Mouse (Mus musculus): ENCODE measurements around the gene Tcte1.

The Tcte1 gene

GRCm38 (mm10) chr17:45523263-45523662 is at the start of gene Tcte1:
Gene Tcte1 (plus strand): TSS chr17:45523434.
- no peak for DNase-seq (ENCODE audit: extremely low read depth, insufficient read length, low spot score)

- DNase-seq (ENCODE audit: extremely low read depth, insufficient read length, low spot score) = no peak
Measured at GRCm38 (mm10) chr17:45473667-45474066, 49.6 kb upstream of the Tcte1 start.

DNA sequence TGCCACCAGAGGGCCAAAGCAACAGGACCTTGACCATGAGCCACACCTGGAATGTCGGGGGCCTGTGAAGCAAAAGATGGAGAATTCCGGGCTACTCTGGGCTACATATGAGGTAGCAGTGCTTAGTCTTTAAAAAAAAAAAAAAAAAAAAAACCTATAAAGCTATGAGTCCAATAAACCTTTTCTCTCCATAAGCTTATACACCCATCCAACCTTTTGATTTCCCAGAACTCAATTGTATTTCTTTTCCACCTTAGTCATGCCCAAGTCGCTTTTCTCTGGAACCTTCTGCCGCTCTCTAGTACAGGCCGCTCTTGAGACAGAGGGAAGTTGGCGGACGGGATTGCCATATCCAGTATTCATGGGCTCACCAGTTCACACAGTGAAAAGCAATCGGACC is 49.1 kb upstream of the Tcte1 start:
- no peak for DNase-seq (ENCODE audit: extremely low read depth, insufficient read length, low spot score)

DNA sequence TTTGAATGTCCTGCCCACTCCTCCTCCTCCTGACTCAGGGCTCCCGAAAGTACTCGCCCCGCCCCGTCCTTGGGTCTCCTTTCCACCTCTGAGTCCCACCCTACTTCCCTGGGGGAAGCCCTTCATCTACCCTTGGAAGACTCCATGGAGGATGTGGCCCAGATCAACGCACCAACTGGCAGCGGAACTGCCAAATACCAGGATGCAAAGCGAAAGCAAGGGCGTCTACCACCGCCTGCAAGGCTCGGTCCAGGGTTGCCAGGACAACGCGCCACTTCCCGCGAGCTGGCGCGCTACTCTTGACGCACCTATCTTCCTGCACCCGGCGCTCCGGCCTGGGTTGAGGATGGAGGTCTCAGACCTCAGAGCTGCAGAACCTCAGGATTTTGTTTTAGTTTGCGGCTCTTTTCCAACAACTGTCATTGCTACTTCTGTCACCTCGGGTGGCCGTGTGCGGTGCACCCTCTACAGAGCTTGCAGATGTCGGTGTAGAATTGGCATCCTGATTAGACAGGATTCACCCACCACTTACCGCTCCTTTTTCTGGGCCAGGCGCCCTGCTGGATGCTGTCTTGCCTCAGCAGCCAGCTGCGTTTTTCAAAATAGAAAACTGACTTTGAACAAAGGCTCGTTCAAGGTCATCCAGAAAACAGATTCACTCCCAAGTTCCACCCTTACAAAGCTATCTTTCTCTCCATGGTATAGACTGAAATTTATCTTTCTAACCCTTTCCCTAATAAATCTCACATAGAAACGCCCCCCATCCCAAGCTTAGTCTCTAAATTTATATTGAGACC is 48.4 kb upstream of the Tcte1 start, which contains the start of gene Spats1:
Gene Spats1 (minus strand): TSS at position 747 of the 797 bp plus-strand sequence.
- no peak for DNase-seq (ENCODE audit: extremely low read depth, insufficient read length, low spot score)

DNA sequence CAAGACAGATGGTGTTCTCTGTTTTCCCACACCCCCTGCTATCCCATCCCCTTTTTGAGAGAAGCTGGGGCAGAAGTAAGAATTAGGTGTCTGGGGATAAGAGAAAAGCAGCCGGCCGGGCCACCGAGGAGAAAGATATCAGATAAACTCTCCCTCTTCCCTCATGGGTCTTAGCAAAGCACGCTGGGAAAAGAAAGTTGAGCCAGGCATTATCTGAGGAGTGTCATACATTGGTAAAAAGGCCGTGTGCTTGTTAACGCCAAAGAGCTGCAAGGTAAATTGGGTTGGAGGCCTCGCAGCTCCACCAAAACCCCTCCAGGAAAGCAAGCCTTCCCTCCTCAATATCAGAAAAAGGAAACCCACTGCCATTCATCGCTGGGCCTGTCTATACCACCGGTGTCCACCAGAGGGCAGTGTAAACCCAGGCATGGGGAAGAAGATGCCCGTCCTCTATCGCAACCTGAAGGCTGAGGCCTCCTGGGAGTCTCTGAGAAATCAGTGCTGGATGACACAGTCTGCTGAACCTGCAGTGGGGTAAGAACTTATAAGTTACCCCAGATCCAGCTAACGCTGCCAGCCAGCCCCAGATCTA is 44.9 kb upstream of the Tcte1 start:
- peak; percentile 38 for DNase-seq (ENCODE audit: extremely low read depth, insufficient read length, low spot score)

DNA sequence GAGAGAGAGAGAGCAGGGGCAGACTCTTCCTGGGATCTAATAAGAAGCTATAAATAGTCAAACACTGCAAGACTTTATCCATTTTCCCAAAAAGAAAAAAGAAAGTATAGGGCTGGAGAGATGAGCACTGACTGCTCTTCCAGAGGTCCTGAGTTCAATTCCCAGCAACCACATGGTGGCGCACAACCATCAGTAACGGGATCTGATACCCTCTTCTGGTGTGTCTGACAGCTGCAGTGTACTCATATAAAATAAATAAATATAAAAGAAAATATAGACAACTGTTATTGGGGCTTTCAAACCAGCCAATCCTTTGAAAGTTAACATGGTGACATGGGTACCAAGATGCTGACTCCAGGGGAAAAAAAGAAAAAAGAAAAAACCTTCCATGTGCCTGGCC is 42.8 kb upstream of the Tcte1 start:
- DNase-seq (ENCODE audit: extremely low read depth, insufficient read length, low spot score) = no peak

DNA sequence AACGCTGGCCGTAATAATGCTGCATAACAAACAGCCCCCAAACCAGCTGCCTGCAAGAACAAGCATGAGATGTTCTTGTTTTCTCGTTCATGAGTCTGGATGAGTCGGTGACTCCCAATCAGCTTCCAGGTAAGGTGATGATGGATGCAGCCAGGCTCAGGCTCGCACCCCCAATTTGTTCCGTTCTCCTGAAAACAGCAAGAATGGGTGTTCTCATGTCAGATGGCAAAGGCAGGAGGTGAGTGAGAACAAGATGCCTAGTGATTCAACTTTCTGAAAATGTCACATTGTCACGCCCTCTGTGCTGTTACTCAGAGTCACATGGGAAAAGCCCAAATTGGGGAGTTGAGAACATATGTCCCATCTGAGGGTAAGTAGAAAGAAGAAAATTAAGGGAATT is 37.7 kb upstream of the Tcte1 start:
- no peak for DNase-seq (ENCODE audit: extremely low read depth, insufficient read length, low spot score)

GRCm38 (mm10) chr17:45487216-45487615 is 36.0 kb upstream of the Tcte1 start:
- no peak for DNase-seq (ENCODE audit: extremely low read depth, insufficient read length, low spot score)

- DNase-seq (ENCODE audit: extremely low read depth, insufficient read length, low spot score) = no peak
Measured at GRCm38 (mm10) chr17:45488321-45489254, 34.6 kb upstream of the Tcte1 start.

GRCm38 (mm10) chr17:45489736-45490135 is 33.5 kb upstream of the Tcte1 start:
- no peak for DNase-seq (ENCODE audit: extremely low read depth, insufficient read length, low spot score)

DNA sequence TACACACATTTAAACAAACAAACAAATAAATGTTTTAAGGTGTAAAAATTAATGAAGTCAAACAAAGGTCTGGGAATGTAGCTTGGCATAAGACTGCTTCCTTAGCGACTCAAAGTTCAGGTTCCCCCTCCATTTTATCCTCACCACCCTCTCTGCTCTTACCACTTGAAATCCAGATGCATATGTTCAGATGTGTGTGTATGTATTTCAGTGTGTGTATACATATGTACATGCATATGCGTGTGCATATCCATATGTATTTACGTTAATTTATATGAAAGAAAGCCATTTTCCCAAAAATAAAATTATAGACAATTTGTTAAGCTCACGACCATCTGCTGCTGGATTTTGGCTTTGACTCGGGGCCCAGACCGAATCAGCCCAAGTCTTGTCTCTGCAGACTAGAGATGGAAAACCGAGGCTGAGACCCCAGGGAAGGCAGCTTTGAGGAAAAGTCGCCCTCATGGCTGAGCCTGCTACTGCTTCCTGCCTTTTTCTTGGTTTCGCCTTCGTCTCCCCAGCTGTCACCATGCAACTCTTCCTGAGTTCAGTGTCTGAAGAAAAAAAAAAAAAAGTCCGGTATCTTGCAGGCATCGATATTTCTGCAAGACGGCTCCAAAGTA is 32.6 kb upstream of the Tcte1 start:
- no peak for DNase-seq (ENCODE audit: extremely low read depth, insufficient read length, low spot score)

GRCm38 (mm10) chr17:45495398-45495797 is 27.8 kb upstream of the Tcte1 start:
- no peak for DNase-seq (ENCODE audit: extremely low read depth, insufficient read length, low spot score)

DNA sequence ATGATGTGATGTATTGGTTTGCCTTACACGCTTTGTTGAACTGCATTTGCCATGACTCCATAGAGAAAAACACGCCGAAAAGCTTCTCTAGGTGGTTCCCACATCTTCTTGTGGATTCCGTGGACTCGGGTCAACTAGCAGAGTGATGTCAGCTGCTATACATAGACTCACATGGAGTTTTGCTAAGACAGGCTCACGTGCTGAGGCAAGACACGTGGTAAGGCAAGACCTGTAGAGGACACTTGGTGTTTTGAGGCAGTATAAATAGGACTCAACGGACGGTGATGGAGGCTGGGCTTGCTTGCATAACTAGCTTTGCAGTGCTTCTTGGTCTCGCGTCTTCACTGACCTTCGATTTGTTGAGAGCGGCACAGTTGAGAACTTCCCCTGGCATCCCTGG is 24.8 kb upstream of the Tcte1 start:
- no peak for DNase-seq (ENCODE audit: extremely low read depth, insufficient read length, low spot score)

DNA sequence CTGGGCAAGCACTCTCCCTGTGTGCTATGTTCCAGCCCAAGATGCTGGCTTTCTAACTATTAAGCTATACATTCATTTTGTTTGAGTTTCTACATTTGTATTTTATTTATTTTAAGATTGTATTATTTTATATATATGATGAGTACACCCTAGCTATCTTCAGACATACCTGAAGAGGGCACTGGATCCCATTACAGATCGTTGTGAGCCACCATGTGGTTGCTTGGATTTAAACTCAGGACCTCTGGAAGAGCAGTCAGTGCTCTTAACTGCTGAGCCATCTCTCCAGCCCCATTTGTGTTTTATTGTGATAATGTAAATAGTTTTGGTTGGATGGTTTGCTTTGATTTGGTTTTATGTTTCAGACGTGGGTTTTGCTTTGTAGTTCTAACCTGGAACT is 23.7 kb upstream of the Tcte1 start:
- DNase-seq (ENCODE audit: extremely low read depth, insufficient read length, low spot score) = no peak

DNA sequence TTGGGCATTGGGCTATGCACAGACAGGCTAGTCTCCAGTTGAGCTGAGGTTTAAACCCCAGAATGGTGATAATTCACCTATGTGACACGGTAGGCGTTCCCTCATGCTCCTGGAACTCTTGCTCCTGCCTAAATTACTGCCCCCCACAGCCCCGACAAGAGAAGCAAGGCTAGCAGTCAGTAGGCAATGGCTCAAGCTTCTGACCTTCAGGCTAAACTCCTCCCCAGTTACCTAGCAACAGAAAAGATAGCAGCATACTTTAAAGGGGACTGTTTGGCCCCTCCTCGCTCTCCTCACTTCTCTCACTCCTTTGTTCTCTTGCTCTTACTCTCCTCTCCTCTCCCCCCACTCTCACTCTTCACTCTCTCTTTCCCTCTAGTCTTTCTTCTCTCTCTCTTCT is 22.3 kb upstream of the Tcte1 start:
- DNase-seq (ENCODE audit: extremely low read depth, insufficient read length, low spot score) = no peak

- DNase-seq (ENCODE audit: extremely low read depth, insufficient read length, low spot score) = no peak
Measured at GRCm38 (mm10) chr17:45502324-45502723, 20.9 kb upstream of the Tcte1 start.

DNA sequence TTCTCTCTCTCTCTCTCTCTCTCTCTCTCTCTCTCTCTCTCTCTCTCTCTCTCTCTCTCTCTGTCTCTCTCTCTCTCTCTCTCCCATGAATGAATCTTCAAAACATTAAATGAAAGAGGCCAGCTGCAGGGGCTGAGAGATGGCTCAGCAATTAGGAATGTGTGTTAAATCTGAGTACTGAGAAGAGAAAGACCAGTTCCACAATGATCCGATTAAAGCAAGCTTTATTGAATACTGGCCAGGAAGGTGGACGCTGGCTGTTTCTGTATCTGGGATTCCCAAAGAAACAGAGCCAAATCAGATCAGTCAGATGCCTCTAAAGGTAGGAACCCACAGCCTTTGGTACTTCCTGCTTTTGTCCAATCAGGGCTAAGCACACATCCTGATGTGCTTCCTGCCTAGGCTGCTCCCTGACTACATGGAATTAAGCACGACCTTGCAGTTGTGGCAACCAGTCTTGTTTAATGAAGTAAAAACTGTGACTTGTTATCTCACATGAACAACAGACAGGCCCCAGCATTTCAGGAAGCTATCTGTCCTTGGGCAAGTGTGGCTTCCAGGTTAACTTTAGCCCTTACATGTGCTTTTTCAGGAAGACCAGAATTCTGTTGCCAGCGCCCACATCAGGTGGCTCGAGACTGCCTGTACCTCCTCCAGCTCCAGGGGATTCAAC is 19.8 kb upstream of the Tcte1 start:
- DNase-seq (ENCODE audit: extremely low read depth, insufficient read length, low spot score) = no peak

GRCm38 (mm10) chr17:45505941-45506465 is 17.2 kb upstream of the Tcte1 start:
- no peak for DNase-seq (ENCODE audit: extremely low read depth, insufficient read length, low spot score)

GRCm38 (mm10) chr17:45506700-45507189 is 16.5 kb upstream of the Tcte1 start, which contains the start of gene Aars2:
Gene Aars2 (plus strand): TSS chr17:45506841.
- DNase-seq (ENCODE audit: extremely low read depth, insufficient read length, low spot score) = peak; percentile 95

DNA sequence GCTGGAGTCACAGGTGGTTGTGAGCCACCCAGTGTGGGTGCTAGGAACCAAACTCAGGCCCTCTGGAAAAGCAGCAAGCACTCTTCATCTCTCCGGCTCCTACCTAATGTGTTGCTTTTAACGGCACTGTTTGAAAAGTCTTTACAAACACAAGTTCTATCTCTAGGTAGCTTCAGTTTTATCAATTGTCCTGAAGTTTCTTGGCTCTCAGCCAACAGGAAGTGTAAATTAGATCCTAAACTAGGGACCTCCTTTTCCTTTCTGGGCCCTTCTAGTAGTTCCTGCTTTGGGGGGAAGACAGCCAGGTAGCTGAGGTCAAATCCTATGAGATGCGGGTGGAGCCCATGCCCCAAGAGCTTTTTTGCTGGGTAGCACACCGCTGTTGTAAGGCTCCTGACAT is 12.4 kb upstream of the Tcte1 start:
- no peak for DNase-seq (ENCODE audit: extremely low read depth, insufficient read length, low spot score)
